Mouse (Mus musculus) MEL (cell line): ENCODE data around the gene Rab11a. TPM values are rescaled to one million over a fixed set of nuclear protein-coding genes. Genes with fewer than 3 reads are reported as not detected.
A peak's percentile ranks its signal among the peaks of the same experiment; 100 is the strongest.

Experiments used
- DNase-seq: peaks from one replicate; pipeline ENCODE4 v3.0.0; 2011; ENCODE audit warnings: low read depth, low spot score
- H3K27ac ChIP-seq: 2 replicates; pipeline ENCODE4 v1.5.1; 2012; ENCODE audit warnings: low read depth, mild to moderate bottlenecking, control low read depth, low read length, moderate library complexity; ENCODE audit not compliant: control insufficient read depth
- H3K27me3 ChIP-seq, 2 experiments: fragments of 150-350 bp in 1 of 2; sonication (generic) in 1 of 2; 2 replicates each; pipeline ENCODE4 v1.6.1; 2012; ENCODE audit warnings: low read length in 2 of 2, mild to moderate bottlenecking in 2 of 2, improper control_type of control experiment in 1 of 2, moderate library complexity in 1 of 2; ENCODE audit not compliant: insufficient read depth in 2 of 2, control insufficient read depth in 1 of 2
- H3K36me3 ChIP-seq, 2 experiments: 2 replicates each; pipeline ENCODE4 v1.6.1; 2012 to 2014; ENCODE audit warnings: low read length in 2 of 2, improper control_type of control experiment in 1 of 2, inconsistent platforms in 1 of 2, mild to moderate bottlenecking in 1 of 2; ENCODE audit not compliant: insufficient read depth in 2 of 2, control insufficient read depth in 1 of 2
- H3K4me1 ChIP-seq, 2 experiments: fragments of 150-350 bp in 1 of 2; sonication (generic) in 1 of 2; 2 replicates each; pipeline ENCODE4 v1.6.1; 2012; ENCODE audit warnings: low read length in 2 of 2, improper control_type of control experiment in 1 of 2, mild to moderate bottlenecking in 1 of 2; ENCODE audit not compliant: insufficient read depth in 2 of 2, control insufficient read depth in 1 of 2
- H3K4me3 ChIP-seq, 2 experiments: fragments of 150-350 bp in 1 of 2; sonication (generic) in 1 of 2; 2 replicates each; pipeline ENCODE4 v1.5.1; 2012; ENCODE audit warnings: low read depth in 2 of 2, low read length in 2 of 2, mild to moderate bottlenecking in 2 of 2, moderate library complexity in 2 of 2, control low read depth in 1 of 2, improper control_type of control experiment in 1 of 2; ENCODE audit not compliant: control insufficient read depth in 1 of 2, insufficient read depth in 1 of 2
- H3K79me2 ChIP-seq: 2 replicates; pipeline ENCODE4 v1.6.1; 2012; ENCODE audit warnings: mild to moderate bottlenecking, low read length, moderate library complexity; ENCODE audit not compliant: control insufficient read depth, poor library complexity, insufficient read depth
- H3K9ac ChIP-seq: 2 replicates; pipeline ENCODE4 v1.6.1; 2012; ENCODE audit warnings: low read depth, mild to moderate bottlenecking, control low read depth, low read length, moderate library complexity; ENCODE audit not compliant: control insufficient read depth, poor library complexity, severe bottlenecking
- H3K9me3 ChIP-seq: fragments of 150-350 bp; sonication (generic); replicated peaks from 2 replicates; pipeline ENCODE4 v1.6.1; 2012; ENCODE audit warnings: mild to moderate bottlenecking, low read length, improper control_type of control experiment, moderate library complexity; ENCODE audit not compliant: insufficient read depth
- CTCF ChIP-seq, 3 experiments: IDR thresholded peaks in 2 of 3; conservative IDR thresholded peaks in 1 of 3; 2 replicates each; pipeline ENCODE4 v1.5.1; 2011 to 2012; ENCODE audit warnings: low read length in 3 of 3, low read depth in 2 of 3, mild to moderate bottlenecking in 2 of 3, improper control_type of control experiment in 1 of 3, inconsistent platforms in 1 of 3, mixed read lengths in 1 of 3, moderate library complexity in 1 of 3; ENCODE audit not compliant: control insufficient read depth in 1 of 3, insufficient read depth in 1 of 3, poor library complexity in 1 of 3, severe bottlenecking in 1 of 3
- ELF1 ChIP-seq: IDR thresholded peaks from 2 replicates; pipeline ENCODE4 v1.6.1; 2014; ENCODE audit warnings: low read depth, mild to moderate bottlenecking, inconsistent platforms, low read length, improper control_type of control experiment, moderate library complexity
- EP300 ChIP-seq, 2 experiments: IDR thresholded peaks; 2 replicates each; pipeline ENCODE4 v1.6.1; 2011; ENCODE audit warnings: improper control_type of control experiment in 2 of 2, low read length in 2 of 2, low read depth in 1 of 2, mild to moderate bottlenecking in 1 of 2
- ETS1 ChIP-seq: IDR thresholded peaks from 2 replicates; pipeline ENCODE4 v1.6.1; 2012; ENCODE audit warnings: low read depth, mild to moderate bottlenecking, inconsistent platforms, low read length, improper control_type of control experiment, moderate library complexity
- GATA1 ChIP-seq: IDR thresholded peaks from 2 replicates; pipeline ENCODE4 v1.6.1; 2011; ENCODE audit warnings: low read depth, low read length, improper control_type of control experiment
- HCFC1 ChIP-seq: IDR thresholded peaks from 2 replicates; pipeline ENCODE4 v1.6.1; 2012; ENCODE audit warnings: low read depth, mild to moderate bottlenecking, inconsistent platforms, low read length, improper control_type of control experiment, moderate library complexity
- KAT2A ChIP-seq: conservative IDR thresholded peaks from 2 replicates; pipeline ENCODE4 v1.6.1; 2012; ENCODE audit warnings: low read depth, low read length, improper control_type of control experiment, inconsistent platforms
- MAX ChIP-seq: IDR thresholded peaks from 2 replicates; pipeline ENCODE4 v1.6.1; 2011; ENCODE audit warnings: low read length, improper control_type of control experiment
- MAZ ChIP-seq: IDR thresholded peaks from 2 replicates; pipeline ENCODE4 v1.6.1; 2012; ENCODE audit warnings: low read depth, mild to moderate bottlenecking, inconsistent platforms, low read length, improper control_type of control experiment
- MEF2A ChIP-seq: IDR thresholded peaks from 2 replicates; pipeline ENCODE4 v1.6.1; 2014; ENCODE audit warnings: low read depth, mild to moderate bottlenecking, inconsistent platforms, low read length, improper control_type of control experiment; ENCODE audit not compliant: poor library complexity, insufficient replicate concordance, severe bottlenecking; ENCODE audit errors: extremely low read depth
- NELFE ChIP-seq: IDR thresholded peaks from 2 replicates; pipeline ENCODE4 v1.6.1; 2011; ENCODE audit warnings: low read depth, low read length, improper control_type of control experiment
- RCOR1 ChIP-seq: IDR thresholded peaks from 2 replicates; pipeline ENCODE4 v1.6.1; 2012; ENCODE audit warnings: low read depth, mild to moderate bottlenecking, inconsistent platforms, low read length, improper control_type of control experiment
- TAL1 ChIP-seq: IDR thresholded peaks from 2 replicates; pipeline ENCODE4 v1.6.1; 2012; ENCODE audit warnings: mild to moderate bottlenecking, inconsistent platforms, low read length, moderate library complexity, mixed read lengths
- TBP ChIP-seq: IDR thresholded peaks from 2 replicates; pipeline ENCODE4 v1.8.0; 2011; ENCODE audit warnings: low read depth, low read length, improper control_type of control experiment
- TCF12 ChIP-seq: IDR thresholded peaks from 2 replicates; pipeline ENCODE4 v1.6.1; 2014; ENCODE audit warnings: low read depth, mild to moderate bottlenecking, inconsistent platforms, low read length, improper control_type of control experiment, moderate library complexity
- USF2 ChIP-seq, 2 experiments: IDR thresholded peaks; 2 replicates each; pipeline ENCODE4 v1.6.1; 2011 to 2012; ENCODE audit warnings: improper control_type of control experiment in 2 of 2, low read length in 2 of 2, borderline replicate concordance in 1 of 2, inconsistent platforms in 1 of 2, low read depth in 1 of 2, mild to moderate bottlenecking in 1 of 2; ENCODE audit not compliant: insufficient read depth in 1 of 2
- ZC3H11A ChIP-seq: IDR thresholded peaks from 2 replicates; pipeline ENCODE4 v1.6.1; 2012; ENCODE audit warnings: low read depth, mild to moderate bottlenecking, inconsistent platforms, low read length, improper control_type of control experiment
- ZKSCAN1 ChIP-seq: IDR thresholded peaks from 2 replicates; pipeline ENCODE4 v1.6.1; 2012; ENCODE audit warnings: low read depth, mild to moderate bottlenecking, inconsistent platforms, low read length, improper control_type of control experiment, moderate library complexity
- ZMIZ1 ChIP-seq: IDR thresholded peaks from 2 replicates; pipeline ENCODE4 v1.6.1; 2012; ENCODE audit warnings: low read depth, mild to moderate bottlenecking, inconsistent platforms, low read length, improper control_type of control experiment, moderate library complexity
- polyA plus RNA-seq, 2 experiments: library from polyadenylated mRNA; stranded (reverse) in 1 of 2; unstranded in 1 of 2; fragments of >175 nt in 1 of 2; fragments of >200 nt in 1 of 2; gene quantifications; 2 replicates each; pipeline versions ENCODE4 v1.2.1 to v1.2.4; 2012; ENCODE audit warnings: low replicate concordance in 2 of 2, low read depth in 1 of 2; ENCODE audit not compliant: insufficient read length in 2 of 2, insufficient read depth in 1 of 2, missing spikeins in 1 of 2
- total RNA-seq: library from RNA; depleted of rRNA; stranded (reverse); fragments of 300-350 nt; gene quantifications from 2 replicates; pipeline ENCODE4 v1.2.3, GENCODE M21; 2012

The Rab11a gene
- total and polyA plus RNA-seq, 3 experiments = 93.7 to 212 TPM; not detected in 1

DNA sequence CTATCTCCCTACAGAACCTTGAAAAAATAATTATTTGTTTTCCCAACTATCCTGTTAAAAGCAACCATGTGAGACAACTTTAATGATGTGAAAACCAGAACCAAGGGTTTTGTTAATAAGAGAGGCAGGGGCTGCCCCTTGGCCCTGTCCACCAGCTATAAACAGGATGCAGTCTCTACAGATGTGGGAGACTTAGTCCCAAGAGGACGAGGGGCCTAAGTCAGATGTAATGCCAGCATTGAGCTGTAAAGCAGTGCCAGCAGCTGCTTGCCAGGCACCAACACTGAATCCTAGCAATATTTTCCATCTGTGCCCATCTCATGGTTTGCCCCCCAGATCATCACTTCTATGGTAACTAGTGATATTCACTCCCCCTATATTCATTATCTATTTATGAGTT, 4.9 kb upstream of the Rab11a start:
- Histone ChIP-seq H3K9ac (no peak overlapping the region), H3K4me1 (peaks cover 0 to 10% of the 10 kb centered on the region in 2 experiments; a peak in 2 of 4 replicates), H3K79me2 (peaks cover under 1% of the 10 kb centered on the region), H3K36me3 (peaks cover 0 to 10% of the 10 kb centered on the region in 2 experiments; a peak in 2 of 4 replicates), H3K4me3 (no peak overlapping the region), H3K27ac (no peak overlapping the region), H3K27me3 (no peaks in the 10 kb centered on the region), H3K9me3 (no peaks in the 10 kb centered on the region)
- DNase-seq = no peak
- no peak for TF ChIP-seq ZKSCAN1
- no peak for TF ChIP-seq USF2 (IDR thresholded peaks at IDR 0.05; ENCODE audit: borderline replicate concordance in 1 of 2, insufficient read depth in 1 of 2, low read depth in 1 of 2, low read length in 2 of 2)
- no peak for TF ChIP-seq MEF2A
- no peak for TF ChIP-seq ZMIZ1
- TF ChIP-seq MAX = no peak
- TF ChIP-seq TAL1 = no peak
- TF ChIP-seq KAT2A = no peak
- no peak for TF ChIP-seq ELF1
- TF ChIP-seq CTCF (IDR thresholded peaks at IDR 0.05 in 2 of 3, conservative IDR thresholded peaks at IDR 0.05 in 1 of 3; ENCODE audit: control insufficient read depth in 1 of 3, insufficient read depth in 1 of 3, low read depth in 2 of 3, low read length in 3 of 3, poor library complexity in 1 of 3, severe bottlenecking in 1 of 3) = no peak
- TF ChIP-seq TCF12 = no peak
- TF ChIP-seq ETS1 = no peak
- TF ChIP-seq MAZ = no peak
- TF ChIP-seq EP300 (IDR thresholded peaks at IDR 0.05; ENCODE audit: low read depth in 1 of 2, low read length in 2 of 2) = no peak
- TF ChIP-seq NELFE = no peak
- TF ChIP-seq HCFC1 = no peak
- TF ChIP-seq RCOR1 = no peak

DNA sequence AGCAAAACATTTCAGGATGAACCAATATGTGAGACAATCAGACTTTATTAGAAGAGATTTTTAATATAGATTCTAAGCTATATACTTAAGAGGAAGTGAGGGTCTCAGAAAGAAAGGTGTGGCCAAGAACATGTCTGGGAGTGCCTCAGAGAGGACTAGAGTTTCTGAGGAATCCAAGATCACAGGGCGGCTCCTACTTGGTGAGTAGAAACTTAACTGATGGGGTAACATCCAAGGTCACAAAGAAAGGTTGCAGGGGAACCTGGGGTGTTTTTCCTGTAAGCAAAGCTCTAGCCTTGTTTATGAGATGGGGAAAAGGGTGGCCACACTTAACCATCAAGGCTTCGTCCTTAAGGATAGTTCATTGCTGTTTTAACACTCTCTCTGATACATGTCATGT, 1.4 kb upstream of the Rab11a start:
- H3K79me2 ChIP-seq = peaks cover 20% of the 10 kb centered on the region
- H3K4me3 ChIP-seq = peak overlapping the region in 1 of 2 experiments; percentile 30; a peak in 3 of 4 replicates
- H3K9ac ChIP-seq = no peak overlapping the region
- H3K9me3 ChIP-seq = no peaks in the 10 kb centered on the region
- no peaks in the 10 kb centered on the region for H3K27me3 ChIP-seq
- DNase-seq = peak; percentile 73
- H3K36me3 ChIP-seq = peaks cover 0 to 19% of the 10 kb centered on the region in 2 experiments; a peak in 2 of 4 replicates
- no peak overlapping the region for H3K27ac ChIP-seq
- H3K4me1 ChIP-seq = peaks cover 0 to 15% of the 10 kb centered on the region in 2 experiments; a peak in 2 of 4 replicates
- TF ChIP-seq TBP (peak; percentile 11; the same call in 1 of the 2 replicates), GATA1 (peak; percentile 77), ZC3H11A (no peak), ELF1 (no peak)
